In genomic region chr3:149920206-149920605, GRCm38 (mm10) we compare ENCODE assay signal across 21 mouse cellular contexts.
DNase-seq lines count a peak whose midpoint lies in the region; ATAC-seq and TF ChIP-seq lines count a peak whose summit lies in the region.
"Had no signal": no experiment of that assay in that cellular context is flagged by ENCODE, and none has a peak within 500 bp of the region (broad histone marks: within the 10 kb centered on the region; RNA-seq: fewer than 3 reads in every experiment).

No protein-coding gene starts in this region.

- no peaks in the 10 kb centered on the region for H3K36me3 ChIP-seq in liver, adult 2 months (ENCODE audit: control insufficient read depth, insufficient read depth, low read length)
- H3K36me3 ChIP-seq in liver, postnatal 0 days (replicated peaks; ENCODE audit: insufficient read depth, low read length), result no peaks in the 10 kb centered on the region
- H3K36me3 ChIP-seq in lung, embryonic 14.5 days (ENCODE audit: insufficient read depth), result no peaks in the 10 kb centered on the region
- H3K36me3 ChIP-seq: G1E had no signal

- H3K27me3 ChIP-seq in liver, adult 2 months (ENCODE audit: control insufficient read depth, insufficient read depth, low read length), result no peaks in the 10 kb centered on the region
- no peaks in the 10 kb centered on the region for H3K27me3 ChIP-seq in liver, postnatal 0 days (ENCODE audit: insufficient read depth, low read length)
- no peaks in the 10 kb centered on the region for H3K27me3 ChIP-seq in lung, embryonic 14.5 days (ENCODE audit: insufficient read depth, low read length)
- H3K27me3 ChIP-seq: CH12.LX, Patski had no signal

- no peak overlapping the region for H3K4me2 ChIP-seq in liver, postnatal 0 days (ENCODE audit: low read depth, low read length)
- H3K4me2 ChIP-seq in lung, embryonic 14.5 days, result no peak overlapping the region

- peaks cover 4% of the 10 kb centered on the region; the same call in 1 of the 2 replicates for H3K4me1 ChIP-seq in liver, adult 2 months (ENCODE audit: control insufficient read depth, insufficient read depth, low read length)
- no peaks in the 10 kb centered on the region for H3K4me1 ChIP-seq in liver, postnatal 0 days (ENCODE audit: insufficient read depth)
- H3K4me1 ChIP-seq in lung, embryonic 14.5 days (ENCODE audit: insufficient read depth), result no peaks in the 10 kb centered on the region

- 18% methylated on average over 2 of the region's 2 CpGs for WGBS in liver, adult 2 months
- WGBS in liver, postnatal 0 days (ENCODE audit: insufficient replicate concordance), result 66% methylated on average over 2 of the region's 2 CpGs
- WGBS in lung, embryonic 14.5 days, result 35% methylated on average over 2 of the region's 2 CpGs

- H3K27ac ChIP-seq in liver, adult 2 months (replicated peaks; ENCODE audit: insufficient read depth, low read depth, low read length), result no peak overlapping the region
- H3K27ac ChIP-seq in liver, postnatal 0 days (ENCODE audit: low read depth), result no peak overlapping the region
- H3K27ac ChIP-seq in lung, embryonic 14.5 days (ENCODE audit: low read depth), result no peak overlapping the region

- peak; percentile 2 for DNase-seq in kidney, postnatal 14 days
- no peak for DNase-seq in kidney, postnatal 25 days
- DNase-seq in liver, adult 2 months (ENCODE audit: extremely low read depth, low read depth, low spot score), result peak; percentile 95
- DNase-seq in liver, postnatal 0 days, result no peak
- peak; percentile 15 for DNase-seq in lung, embryonic 14.5 days
- no peak for DNase-seq in lung, postnatal 36 days
- DNase-seq: adrenal gland, adult 2 months; adrenal gland, adult 8-10 months; adrenal gland, postnatal 10 days; adrenal gland, postnatal 14 days; adrenal gland, postnatal 25 days; adrenal gland, postnatal 36 days; B cell, adult 2 months; cerebellum, adult 11 months; cerebellum, adult 11-12 months; cerebellum, adult 18-20 months had no signal

- no peak overlapping the region for H3K4me3 ChIP-seq in liver, adult 2 months (ENCODE audit: insufficient read depth, low read depth, low read length)
- H3K4me3 ChIP-seq in liver, postnatal 0 days (ENCODE audit: low read depth, low read length), result no peak overlapping the region
- H3K4me3 ChIP-seq in lung, embryonic 14.5 days (ENCODE audit: low read depth, low read length), result no peak overlapping the region

- H3K9me3 ChIP-seq in liver, postnatal 0 days (ENCODE audit: low read length), result no peaks in the 10 kb centered on the region
- H3K9me3 ChIP-seq in lung, embryonic 14.5 days (ENCODE audit: low read depth, low read length), result no peaks in the 10 kb centered on the region

- ATAC-seq in liver, postnatal 0 days, result no peak
- ATAC-seq in lung, embryonic 14.5 days (ENCODE audit: insufficient read depth), result no peak
- ATAC-seq: activated CD4-positive, CD25-positive, alpha-beta regulatory T cell, adult 4 months; CD4-positive, CD25-positive, alpha-beta regulatory T cell, adult 4 months; Patski had no signal

- H3K9ac ChIP-seq in liver, adult 2 months (ENCODE audit: low read depth, low read length), result no peak overlapping the region
- H3K9ac ChIP-seq in liver, postnatal 0 days (replicated peaks), result no peak overlapping the region
- no peak overlapping the region for H3K9ac ChIP-seq in lung, embryonic 14.5 days

- TF ChIP-seq POLR2A in liver, adult 2 months (IDR thresholded peaks at IDR 0.05; ENCODE audit: extremely low read depth, insufficient read depth, low read length), result no peak

- TF ChIP-seq CTCF in liver, adult 2 months (IDR thresholded peaks at IDR 0.05; ENCODE audit: low read depth, low read length), result no peak
- no peak for TF ChIP-seq CTCF in liver, postnatal 0 days (IDR thresholded peaks at IDR 0.05; ENCODE audit: low read depth)
- no peak for TF ChIP-seq CTCF in lung, embryonic 14.5 days (IDR thresholded peaks at IDR 0.05; ENCODE audit: low read depth)

- H3K79me2 ChIP-seq in liver, adult 2 months (ENCODE audit: control insufficient read depth, insufficient read depth, low read length), result no peaks in the 10 kb centered on the region

- TF ChIP-seq EP300 in liver, postnatal 0 days (IDR thresholded peaks at IDR 0.05; ENCODE audit: low read depth), result no peak

Comparison
In these comparisons a context has a peak if more than half of its experiments do, and no peak if none do; other contexts are left out.
1. DNase-seq: peak in kidney, postnatal 14 days (single experiment), liver, adult 2 months (single experiment) and lung, embryonic 14.5 days (single experiment); none in kidney, postnatal 25 days (0 of 2), liver, postnatal 0 days (single experiment) and lung, postnatal 36 days (single experiment).